Mouse (Mus musculus) stomach, embryonic 14.5 days (tissue): Measurements from ENCODE around the gene Mcm2. TPM values are rescaled to one million over a fixed set of nuclear protein-coding genes. Genes with fewer than 3 reads are reported as not detected.

ENCODE experiments used
- ATAC-seq: fragments of 200-750 bp; cut with Nextera tagmentation; 2 replicates; pipeline ENCODE4 v1.8.0; 2017; ENCODE audit warnings: low read depth, moderate TSS enrichment; ENCODE audit not compliant: insufficient number of reproducible peaks, insufficient read depth, low FRiP score
- H3K27ac ChIP-seq: fragments of 300-500 bp; sonication (generic); 2 replicates; pipeline ENCODE4 v1.5.1; 2014; ENCODE audit warnings: mild to moderate bottlenecking, low read length, moderate library complexity, mixed read lengths
- H3K27me3 ChIP-seq: fragments of 300-500 bp; sonication (generic); 2 replicates; pipeline ENCODE4 v1.6.1; 2014; ENCODE audit warnings: low read length, control low read depth, mixed read lengths; ENCODE audit not compliant: control insufficient read depth, insufficient read depth
- H3K36me3 ChIP-seq: fragments of 300-500 bp; sonication (generic); 2 replicates; pipeline ENCODE4 v1.6.1; 2014; ENCODE audit warnings: mild to moderate bottlenecking, control low read depth, low read length, moderate library complexity, mixed read lengths; ENCODE audit not compliant: control insufficient read depth, insufficient read depth
- H3K4me1 ChIP-seq: fragments of 300-500 bp; sonication (generic); 2 replicates; pipeline ENCODE4 v1.6.1; 2014; ENCODE audit warnings: low read length, control low read depth, mixed read lengths; ENCODE audit not compliant: control insufficient read depth, insufficient read depth
- H3K4me2 ChIP-seq: fragments of 300-500 bp; sonication (generic); replicated peaks from 2 replicates; pipeline ENCODE4 v1.6.1; 2014; ENCODE audit warnings: low read depth, low read length, control low read depth
- H3K4me3 ChIP-seq: fragments of 300-500 bp; sonication (generic); 2 replicates; pipeline ENCODE4 v1.5.1; 2014; ENCODE audit warnings: low read depth, low read length, control low read depth
- H3K9ac ChIP-seq: fragments of 300-500 bp; sonication (generic); replicated peaks from 2 replicates; pipeline ENCODE4 v1.6.1; 2014; ENCODE audit warnings: low read depth, mild to moderate bottlenecking, control low read depth, low read length, moderate library complexity, mixed read lengths
- H3K9me3 ChIP-seq: fragments of 300-500 bp; sonication (generic); 2 replicates; pipeline ENCODE4 v1.6.1; 2016; ENCODE audit warnings: low read depth, low read length, control low read depth; ENCODE audit not compliant: control insufficient read depth
- WGBS: fragments of 180-500 bp; shearing (Covaris S2); extraction: QIAGEN DNeasy Blood & Tissue Kit; methylation state at CpG from one replicate; pipeline ENCODE4 v1.1.7; 2014; 5-methylcytosine and 5-hydroxymethylcytosine counted together
- polyA plus RNA-seq: library from polyadenylated mRNA; unstranded; fragments of >200 nt; fragmentation: Nextera tagmentation; extraction: Ambion mirVana; gene quantifications from 2 replicates; pipeline ENCODE4 v1.2.1, GENCODE M21; 2014

Gene Mcm2
- polyA plus RNA-seq, 1 experiment from 2014 or later = 114 TPM

DNA sequence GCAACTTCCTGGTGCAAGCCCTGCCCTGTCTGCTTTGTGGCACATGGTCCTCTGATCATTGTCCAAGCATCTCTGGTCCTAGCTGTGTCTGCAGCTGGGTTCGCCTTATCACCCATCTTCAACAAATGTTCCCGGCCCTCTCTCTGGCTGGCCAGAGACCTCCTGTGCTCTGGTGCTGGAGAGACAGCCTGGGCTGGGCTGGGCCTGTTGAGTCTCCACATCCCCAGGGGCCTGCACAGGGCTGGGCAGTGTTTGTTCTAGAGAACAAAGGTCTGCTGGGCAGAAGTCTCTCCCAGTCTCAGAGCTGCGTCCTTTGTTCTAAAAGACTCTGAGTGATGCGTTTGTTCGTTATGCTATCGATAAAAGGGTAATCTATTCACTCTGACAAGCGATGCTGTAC lies 31.5 kb upstream of the Mcm2 start:
- peaks cover 17% of the 10 kb centered on the region; the same call in 1 of the 2 replicates for H3K4me1 ChIP-seq
- WGBS = 50% methylated on average over 7 of the region's 7 CpGs
- no peak for ATAC-seq
- no peak overlapping the region for H3K4me3 ChIP-seq
- no peak overlapping the region for H3K9ac ChIP-seq
- no peak overlapping the region for H3K27ac ChIP-seq
- H3K4me2 ChIP-seq = no peak overlapping the region
- H3K9me3 ChIP-seq = no peaks in the 10 kb centered on the region
- H3K36me3 ChIP-seq = no peaks in the 10 kb centered on the region
- no peaks in the 10 kb centered on the region for H3K27me3 ChIP-seq

DNA sequence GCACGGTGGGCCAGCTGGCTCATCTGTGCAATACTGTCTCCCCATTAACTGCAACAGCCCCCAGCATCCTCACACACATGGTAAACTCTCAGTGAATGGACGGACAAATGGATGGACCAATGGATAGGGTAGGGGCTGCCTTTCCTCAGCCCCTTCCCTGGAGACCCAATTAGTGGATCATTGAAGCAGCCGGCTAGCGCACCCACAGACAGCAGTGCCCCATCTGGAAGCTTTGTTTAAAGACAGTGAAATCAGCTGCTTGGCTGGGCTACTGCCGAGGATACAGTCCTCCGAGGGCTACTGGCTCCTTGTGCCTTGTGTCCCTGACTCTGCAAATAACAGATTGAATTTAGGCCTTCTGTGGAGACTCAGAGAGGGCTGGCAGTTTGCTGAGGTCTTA lies 30.9 kb upstream of the Mcm2 start:
- H3K4me3 ChIP-seq = no peak overlapping the region
- H3K27ac ChIP-seq = no peak overlapping the region
- H3K9me3 ChIP-seq = no peaks in the 10 kb centered on the region
- H3K36me3 ChIP-seq = no peaks in the 10 kb centered on the region
- H3K4me1 ChIP-seq = peaks cover 18% of the 10 kb centered on the region; the same call in 1 of the 2 replicates
- H3K9ac ChIP-seq = no peak overlapping the region
- no peak for ATAC-seq
- no peak overlapping the region for H3K4me2 ChIP-seq
- H3K27me3 ChIP-seq = no peaks in the 10 kb centered on the region
- 56% methylated on average over 6 of the region's 6 CpGs for WGBS

GRCm38 (mm10) chr6:88928576-88928975 lies 30.0 kb upstream of the Mcm2 start:
- H3K36me3 ChIP-seq = no peaks in the 10 kb centered on the region
- no peaks in the 10 kb centered on the region for H3K9me3 ChIP-seq
- no peaks in the 10 kb centered on the region for H3K27me3 ChIP-seq
- H3K4me1 ChIP-seq = peaks cover 18% of the 10 kb centered on the region; the same call in 1 of the 2 replicates
- H3K27ac ChIP-seq = no peak overlapping the region
- no peak overlapping the region for H3K4me3 ChIP-seq
- H3K9ac ChIP-seq = no peak overlapping the region
- 81% methylated on average over 5 of the region's 5 CpGs for WGBS
- no peak for ATAC-seq
- no peak overlapping the region for H3K4me2 ChIP-seq

DNA sequence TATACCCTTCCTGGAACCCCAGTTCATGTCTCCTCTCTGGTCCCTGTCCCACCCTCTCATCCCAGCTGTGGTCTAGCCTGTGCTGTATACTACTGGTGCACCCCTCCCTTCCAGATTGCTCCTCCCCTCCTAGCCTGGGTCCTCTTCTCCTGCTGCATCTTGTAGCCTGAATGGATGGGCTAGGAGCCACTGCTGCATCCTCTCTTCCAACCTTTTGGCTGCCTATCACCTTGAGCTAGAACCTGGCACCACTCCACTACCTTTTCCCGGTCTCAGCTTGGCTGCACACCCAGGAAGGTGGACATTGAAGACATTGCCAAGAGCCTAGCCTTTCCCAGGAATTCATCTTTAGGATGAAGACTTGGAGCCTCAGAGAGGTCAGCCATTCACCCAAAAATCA lies 29.4 kb upstream of the Mcm2 start:
- ATAC-seq = no peak
- no peaks in the 10 kb centered on the region for H3K36me3 ChIP-seq
- no peak overlapping the region for H3K9ac ChIP-seq
- H3K4me2 ChIP-seq = no peak overlapping the region
- H3K27ac ChIP-seq = no peak overlapping the region
- H3K4me3 ChIP-seq = no peak overlapping the region
- H3K27me3 ChIP-seq = no peaks in the 10 kb centered on the region
- WGBS = 69% methylated on average over 1 of the region's 1 CpGs
- H3K4me1 ChIP-seq = peaks cover 18% of the 10 kb centered on the region; the same call in 1 of the 2 replicates
- H3K9me3 ChIP-seq = no peaks in the 10 kb centered on the region

DNA sequence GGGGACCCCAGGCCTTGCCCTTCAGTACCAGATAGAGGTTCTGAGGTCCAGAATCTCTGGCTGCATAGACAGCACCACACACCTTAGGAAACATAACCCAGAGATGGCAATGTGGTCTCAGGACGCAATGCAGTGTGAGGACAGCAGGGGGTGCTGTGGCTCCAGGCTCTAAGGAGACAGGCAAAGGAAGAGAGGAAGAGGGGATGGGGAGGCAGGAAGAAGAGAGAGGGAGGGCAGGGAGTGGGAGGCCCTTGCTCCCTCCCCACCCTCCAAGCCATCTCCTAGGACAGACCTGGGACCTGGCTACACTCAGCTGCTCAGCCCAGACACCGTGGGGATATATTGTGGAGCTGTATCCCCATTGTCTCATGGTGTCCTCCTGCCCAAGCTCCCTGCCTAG lies 29.0 kb upstream of the Mcm2 start:
- Histone ChIP-seq H3K27me3 (no peaks in the 10 kb centered on the region), H3K36me3 (no peaks in the 10 kb centered on the region), H3K9ac (no peak overlapping the region), H3K27ac (no peak overlapping the region), H3K9me3 (no peaks in the 10 kb centered on the region), H3K4me1 (peaks cover 18% of the 10 kb centered on the region; the same call in 1 of the 2 replicates), H3K4me2 (no peak overlapping the region), H3K4me3 (no peak overlapping the region)
- WGBS = 16% methylated on average over 2 of the region's 2 CpGs
- no peak for ATAC-seq

DNA sequence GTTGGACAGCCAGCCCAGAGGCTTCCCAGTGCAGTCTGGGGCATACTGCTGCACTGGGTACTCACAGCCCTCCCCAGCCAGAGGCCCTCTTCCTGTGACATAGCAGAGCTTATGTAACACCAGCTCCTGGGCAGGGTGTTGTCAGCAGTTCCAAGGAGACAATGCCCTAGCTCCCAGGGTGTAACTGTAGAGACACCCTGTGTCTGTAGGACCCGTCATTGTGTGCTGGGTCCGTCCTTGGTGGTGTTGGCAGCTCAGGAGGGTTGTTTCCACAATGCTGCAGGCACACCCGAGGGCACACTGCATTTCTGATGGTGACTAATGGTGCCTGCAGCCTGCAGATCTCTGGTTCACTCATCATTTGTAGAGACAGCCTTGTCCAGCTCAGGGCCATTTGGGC lies 28.3 kb upstream of the Mcm2 start:
- 39% methylated on average over 3 of the region's 3 CpGs for WGBS
- H3K4me3 ChIP-seq = no peak overlapping the region
- H3K4me2 ChIP-seq = no peak overlapping the region
- H3K9me3 ChIP-seq = no peaks in the 10 kb centered on the region
- peaks cover 18% of the 10 kb centered on the region; the same call in 1 of the 2 replicates for H3K4me1 ChIP-seq
- no peaks in the 10 kb centered on the region for H3K27me3 ChIP-seq
- peak overlapping the region; percentile 40; the same call in 1 of the 2 replicates for H3K27ac ChIP-seq
- no peak overlapping the region for H3K9ac ChIP-seq
- no peak for ATAC-seq
- H3K36me3 ChIP-seq = no peaks in the 10 kb centered on the region

DNA sequence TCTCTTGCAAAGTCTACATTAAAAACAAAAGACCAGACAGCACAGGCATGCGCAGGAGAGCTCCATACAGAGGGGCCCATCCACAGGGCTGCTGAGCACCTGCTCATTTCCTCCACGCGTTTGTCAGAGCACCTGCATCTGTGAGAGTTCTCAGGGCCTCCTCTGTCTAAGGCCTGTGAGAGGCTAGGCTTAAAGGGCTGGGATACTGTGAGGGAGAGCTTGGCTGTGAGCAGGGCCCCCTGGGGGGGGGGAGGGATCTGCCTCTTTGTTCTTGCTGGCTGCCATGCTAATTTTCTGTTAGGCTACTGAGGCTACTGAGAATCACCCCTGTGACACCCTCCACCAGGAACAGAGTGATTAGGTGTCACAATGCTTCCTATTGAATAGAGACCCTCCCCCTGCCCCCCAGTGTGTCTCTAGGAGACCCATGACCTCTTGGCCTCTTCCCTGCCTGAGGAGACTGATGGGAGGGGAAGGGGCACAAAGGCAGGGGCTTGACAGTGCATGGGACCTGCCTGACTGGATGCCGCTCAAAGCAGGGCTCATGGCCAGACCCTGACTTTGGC lies 27.1 kb upstream of the Mcm2 start:
- no peak overlapping the region for H3K9ac ChIP-seq
- H3K27me3 ChIP-seq = no peaks in the 10 kb centered on the region
- H3K4me2 ChIP-seq = no peak overlapping the region
- no peaks in the 10 kb centered on the region for H3K36me3 ChIP-seq
- H3K27ac ChIP-seq = peak overlapping the region; percentile 40; the same call in 1 of the 2 replicates
- ATAC-seq = peak; percentile 58; the same call in 1 of the 2 replicates
- 22% methylated on average over 4 of the region's 4 CpGs for WGBS
- H3K4me1 ChIP-seq = peaks cover 18% of the 10 kb centered on the region; the same call in 1 of the 2 replicates
- no peak overlapping the region for H3K4me3 ChIP-seq
- no peaks in the 10 kb centered on the region for H3K9me3 ChIP-seq

GRCm38 (mm10) chr6:88924502-88925275 lies 26.1 kb upstream of the Mcm2 start:
- peaks cover 18% of the 10 kb centered on the region; the same call in 1 of the 2 replicates for H3K4me1 ChIP-seq
- H3K9ac ChIP-seq = no peak overlapping the region
- peak; percentile 46 for ATAC-seq
- H3K4me2 ChIP-seq = no peak overlapping the region
- H3K4me3 ChIP-seq = no peak overlapping the region
- H3K36me3 ChIP-seq = no peaks in the 10 kb centered on the region
- H3K27me3 ChIP-seq = no peaks in the 10 kb centered on the region
- H3K27ac ChIP-seq = peak overlapping the region; percentile 80
- H3K9me3 ChIP-seq = no peaks in the 10 kb centered on the region
- 8% methylated on average over 5 of the region's 5 CpGs for WGBS
